Mouse (Mus musculus) layer of hippocampus, postnatal 10 days (tissue): ENCODE results near the gene Anapc15-ps. TPM values are rescaled to one million over a fixed set of nuclear protein-coding genes. Genes with fewer than 3 reads are reported as not detected.

Experiments used
- DNase-seq, 2 experiments: peaks; one replicate each; pipeline ENCODE4 v3.0.0; 2021; ENCODE audit warnings: low spot score in 2 of 2
- long read RNA-seq: library from polyadenylated mRNA; stranded (forward); transcript quantifications from one replicate; pipeline ENCODE4 v2.0.0, GENCODE M21; 2023
- total RNA-seq, 2 experiments: library from RNA; stranded (reverse); gene quantifications; 2 replicates each; pipeline ENCODE4 v1.2.3; 2021

Anapc15-ps gene
- total RNA-seq = not detected
- long read RNA-seq = 0 reads

DNA sequence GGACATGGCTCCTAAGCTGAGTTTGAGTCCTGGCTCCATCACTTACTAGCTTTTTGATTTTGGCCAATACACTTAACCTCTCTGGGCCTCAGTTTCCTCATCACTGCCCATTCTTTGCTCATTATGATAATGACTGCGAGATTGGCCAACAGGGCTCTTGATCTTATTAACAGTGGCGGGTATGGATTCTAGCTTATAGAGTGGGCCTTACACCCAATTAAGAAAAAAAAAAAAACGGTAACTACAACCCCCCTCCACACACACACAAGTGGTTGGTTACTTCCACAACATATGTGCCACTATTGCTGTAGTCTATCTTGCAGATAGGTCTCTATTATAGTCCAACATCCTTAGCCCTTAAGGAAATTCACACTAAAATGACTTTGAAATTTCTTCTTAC, at the start of gene Anapc15-ps:
Gene Anapc15-ps, minus strand, starts transcription at position 101 of the 400 bp plus-strand sequence.
- DNase-seq = no peak

DNA sequence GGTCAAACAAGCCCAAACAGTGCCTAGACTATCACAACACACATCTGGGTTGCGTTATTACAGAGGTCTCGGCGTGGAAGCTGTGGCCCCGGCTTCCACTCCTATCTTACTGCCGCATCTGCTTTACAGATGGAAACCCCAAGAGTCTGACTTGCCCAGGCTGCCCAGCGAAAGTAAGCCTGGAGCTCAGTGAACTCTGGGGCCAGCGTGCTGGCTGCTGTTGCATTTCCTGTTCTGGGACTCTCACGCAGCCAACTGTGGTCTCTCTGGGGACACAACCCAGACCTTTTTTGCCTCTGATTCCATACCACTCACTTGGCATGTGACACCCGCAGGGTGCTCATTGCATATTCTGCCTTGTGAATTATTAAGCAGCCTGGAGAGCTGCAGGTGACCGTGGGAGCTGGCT, 49.0 kb upstream of the Anapc15-ps start:
- DNase-seq = no peak

DNA sequence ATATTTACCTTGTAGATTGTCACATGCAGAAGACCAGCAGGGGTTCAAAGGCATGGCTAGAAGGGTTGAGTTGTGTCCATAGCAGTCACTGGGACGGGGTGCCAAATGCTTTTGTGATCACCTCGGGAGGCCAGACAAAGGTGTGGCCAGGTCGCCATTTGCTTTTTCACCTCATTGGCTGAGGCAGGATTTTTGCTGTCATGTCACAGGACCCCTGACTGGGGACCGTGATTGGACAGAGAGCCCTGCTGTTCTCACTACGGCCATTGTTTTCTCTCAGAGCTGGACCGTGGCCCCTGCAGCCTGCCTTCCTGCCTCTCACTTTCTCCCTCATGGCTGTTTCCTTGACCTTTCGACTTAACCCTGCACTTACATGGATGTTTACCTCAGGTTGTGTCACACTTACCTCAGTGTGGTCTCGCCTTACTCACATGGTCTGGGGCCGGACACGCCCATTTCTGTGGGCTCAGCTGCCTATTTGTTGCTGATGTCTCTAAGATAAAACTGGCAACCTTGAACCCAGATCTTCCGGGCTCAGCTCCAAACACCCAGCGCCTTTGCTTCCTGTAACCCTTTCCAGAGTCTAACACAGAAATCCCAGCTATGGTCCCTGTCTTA, 47.0 kb upstream of the Anapc15-ps start:
- DNase-seq = no peak

DNA sequence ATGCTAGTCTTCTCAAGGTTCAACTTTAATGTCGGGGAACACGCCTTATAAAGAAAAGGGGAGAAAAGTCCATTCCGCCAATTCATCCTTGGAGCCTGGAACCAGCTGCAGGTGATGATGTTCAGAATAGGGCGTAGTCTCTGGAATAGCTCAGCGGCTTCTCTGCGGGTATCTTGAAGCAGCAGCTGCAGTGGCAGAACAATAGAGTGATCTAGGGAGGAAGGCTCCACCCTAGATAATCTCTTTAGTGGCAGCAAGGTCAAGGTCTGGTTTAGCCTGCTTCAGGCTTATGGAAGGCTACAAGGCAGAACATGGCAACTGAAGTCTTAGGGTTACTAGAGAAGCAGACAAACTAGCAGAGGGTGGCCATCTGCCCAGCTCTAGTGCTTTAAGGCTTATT, 46.2 kb upstream of the Anapc15-ps start:
- no peak for DNase-seq

DNA sequence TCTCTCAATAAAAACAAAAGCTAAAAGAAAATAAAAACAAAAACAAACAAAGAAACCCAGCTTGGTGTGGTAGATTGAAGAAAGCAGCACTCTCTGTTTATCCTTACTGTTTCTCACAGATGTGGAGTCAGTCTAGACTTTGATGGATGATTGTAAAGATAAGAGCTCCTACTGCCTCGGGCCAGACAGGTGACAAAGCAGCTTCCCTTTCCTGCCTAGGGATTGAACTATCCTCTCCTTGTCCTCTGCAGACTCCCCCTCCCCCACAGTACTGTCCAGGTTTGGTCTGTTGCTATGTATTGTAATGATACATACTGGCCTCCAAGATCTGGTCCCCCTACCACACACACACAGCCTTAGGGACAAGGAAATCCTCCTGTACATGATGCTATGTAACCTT, 45.5 kb upstream of the Anapc15-ps start:
- no peak for DNase-seq

DNA sequence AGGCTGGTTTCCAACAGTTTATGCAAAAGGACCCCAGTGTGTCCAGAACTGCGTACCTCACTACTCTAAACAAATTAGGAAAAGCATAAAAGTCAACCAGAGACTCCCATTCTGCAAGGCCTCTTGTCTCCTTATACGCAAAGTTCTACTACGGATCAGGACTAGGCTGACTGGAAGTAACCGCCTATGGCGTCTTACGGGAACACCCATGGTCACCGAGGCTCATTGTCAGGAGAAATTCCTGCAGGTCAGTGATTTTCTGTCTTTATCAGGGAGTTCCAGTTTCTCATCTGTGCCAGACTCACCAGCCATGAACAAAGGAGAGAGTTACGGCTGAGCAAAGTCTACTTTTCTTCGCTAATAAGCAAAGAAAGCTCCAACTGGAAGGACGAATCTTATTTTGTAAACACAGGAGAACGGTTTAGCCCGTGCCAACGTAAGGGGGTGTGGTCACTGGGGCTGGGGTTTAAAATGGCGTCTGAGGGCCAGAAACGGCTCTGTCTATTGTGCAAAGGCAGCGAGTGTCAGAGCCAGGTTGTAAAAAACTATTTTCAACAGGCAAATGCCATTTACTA, 43.9 kb upstream of the Anapc15-ps start:
- no peak for DNase-seq

DNA sequence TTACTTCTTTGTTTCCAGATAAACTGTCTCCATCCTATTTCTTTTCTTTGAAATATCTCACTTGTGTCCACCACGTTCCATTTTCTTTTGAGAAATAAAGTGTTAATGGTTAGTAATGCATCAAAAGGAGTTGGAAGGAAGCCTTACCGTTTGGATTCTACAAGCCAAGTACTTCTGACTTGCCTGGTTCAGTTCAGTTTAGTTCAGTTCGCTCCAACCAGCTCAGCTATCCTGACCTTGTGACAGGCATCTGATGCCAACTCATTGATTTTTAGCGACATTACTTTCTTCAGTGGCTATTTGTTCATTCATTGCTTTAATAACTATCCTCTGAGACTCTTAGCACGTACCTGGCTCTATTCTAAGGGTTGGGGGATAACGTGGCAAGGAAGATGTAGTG, 42.4 kb upstream of the Anapc15-ps start:
- no peak for DNase-seq

DNA sequence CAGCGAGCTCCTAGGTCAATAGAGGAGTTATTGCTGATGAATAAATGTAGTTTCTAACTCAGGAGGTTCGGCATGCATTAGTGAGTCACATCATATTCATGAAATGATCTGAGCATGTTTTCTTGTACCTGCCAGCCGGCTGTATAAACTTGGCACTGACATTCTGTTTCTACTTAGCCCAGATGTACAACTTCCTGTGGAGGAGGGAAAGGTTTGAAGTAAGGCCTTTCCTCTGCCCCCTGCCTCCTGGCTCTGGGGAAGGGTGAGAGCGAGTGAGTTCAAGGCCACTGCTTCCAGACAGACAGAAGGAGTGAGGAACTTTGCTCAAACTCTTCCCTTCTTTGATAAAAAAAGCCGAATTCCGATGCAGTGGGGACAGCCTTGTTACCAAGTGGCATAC, 39.0 kb upstream of the Anapc15-ps start:
- no peak for DNase-seq

DNA sequence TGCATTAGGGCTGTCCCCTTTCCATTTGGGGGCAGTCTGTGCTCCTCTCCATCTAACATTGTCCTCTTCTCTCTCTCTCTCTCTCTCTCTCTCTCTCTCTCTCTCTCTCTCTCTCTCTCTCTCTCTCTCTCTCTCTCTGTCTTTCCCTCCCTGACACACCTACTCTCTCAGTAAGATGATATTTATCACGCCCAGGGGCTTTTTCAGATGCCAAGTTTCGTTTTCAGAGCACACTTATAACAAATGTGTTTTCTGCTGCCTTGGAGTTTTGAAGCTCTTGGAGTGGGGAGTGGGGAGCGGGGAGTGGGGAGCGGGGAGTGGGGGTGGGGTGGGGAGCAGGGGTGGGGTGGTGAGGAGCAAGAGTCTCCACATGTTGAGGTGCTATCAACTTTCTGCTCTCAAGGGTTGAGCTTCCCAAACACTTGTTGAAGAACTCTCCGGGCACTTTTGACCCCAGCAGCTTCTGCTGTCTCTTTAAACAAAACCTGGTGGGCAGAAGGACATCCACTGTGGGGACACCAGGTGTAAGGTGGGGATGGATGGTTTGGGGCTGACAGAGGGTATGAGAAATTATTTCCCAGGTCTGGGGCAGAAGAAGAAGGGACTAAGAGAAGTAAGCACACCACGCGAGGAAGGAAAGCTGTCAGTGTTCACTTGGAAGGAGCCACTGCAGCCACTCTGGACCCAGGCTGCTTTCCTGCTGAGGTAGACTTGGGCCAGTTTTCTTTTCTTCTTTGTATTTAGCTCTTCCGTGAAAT, 36.8 kb upstream of the Anapc15-ps start:
- no peak for DNase-seq

DNA sequence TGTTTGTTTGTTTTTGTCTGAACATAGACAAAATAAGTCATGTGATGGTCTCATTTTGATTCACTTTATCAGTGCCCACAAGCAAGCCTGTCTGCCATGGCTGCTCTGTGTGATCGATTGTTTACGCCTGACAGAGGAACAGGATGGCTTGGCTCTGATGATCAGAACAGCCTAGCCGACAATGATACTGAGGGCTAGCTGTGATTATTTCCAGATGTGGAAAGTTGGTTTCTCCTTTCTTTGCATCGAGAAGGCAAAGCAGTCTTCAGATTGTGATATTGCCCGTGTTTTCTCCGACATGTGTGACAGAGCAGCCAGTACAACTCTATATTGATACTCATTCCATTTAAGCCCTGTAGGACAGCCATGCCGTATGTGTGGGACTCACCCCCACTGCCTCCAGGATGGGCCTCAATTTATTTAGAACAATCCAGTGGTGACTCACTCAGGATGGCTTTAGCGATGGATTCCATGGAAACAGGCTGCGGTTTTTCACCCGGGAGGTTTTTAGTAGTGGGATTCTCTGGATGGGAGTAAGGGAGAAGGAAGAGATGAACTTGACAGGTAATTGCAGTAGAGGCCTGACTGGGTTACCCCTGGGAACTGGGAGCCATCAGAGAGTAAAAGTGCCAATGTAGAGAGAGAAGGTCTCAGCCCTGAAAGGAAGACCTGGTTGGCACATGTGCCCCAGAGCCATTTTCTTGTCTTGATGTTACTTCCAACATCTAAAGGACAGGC, 36.1 kb upstream of the Anapc15-ps start:
- DNase-seq = no peak

DNA sequence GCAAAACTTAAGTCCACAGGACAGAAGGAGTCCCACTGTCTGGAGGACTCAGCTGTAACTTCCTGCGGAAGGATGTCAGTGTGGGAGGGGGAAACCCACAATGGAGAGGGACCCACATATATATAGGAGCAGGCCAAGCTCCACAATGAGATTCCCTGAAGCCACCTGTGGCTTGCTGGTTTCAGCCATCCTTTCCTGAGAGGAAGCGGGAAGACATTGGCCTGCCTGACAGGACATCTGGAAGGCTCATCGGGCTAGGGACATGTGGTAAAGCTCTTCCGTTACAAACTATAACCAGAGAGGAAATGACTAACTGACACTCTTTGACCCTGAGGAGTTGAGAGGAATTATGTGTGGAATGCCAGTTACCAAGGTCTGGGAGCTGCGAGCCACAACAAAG, 34.8 kb upstream of the Anapc15-ps start:
- DNase-seq = no peak

DNA sequence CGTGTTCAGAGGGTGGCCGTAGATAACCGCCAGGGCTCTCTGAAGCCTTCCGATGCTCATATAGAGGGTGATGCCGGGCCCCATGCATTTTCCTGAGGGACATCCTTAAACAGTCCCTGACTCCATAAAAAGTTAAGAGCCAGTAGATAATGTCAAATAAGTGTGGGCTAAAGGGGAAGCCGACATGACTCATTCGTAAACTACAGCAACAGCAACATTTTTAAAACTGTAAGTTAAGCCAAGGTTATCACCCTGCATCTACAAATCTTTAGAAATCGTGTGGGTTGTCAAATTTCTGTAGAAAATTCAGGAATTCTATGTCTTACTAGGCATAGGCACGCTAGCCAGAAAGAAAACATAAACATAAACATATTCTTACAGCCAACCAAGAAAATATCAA, 33.6 kb upstream of the Anapc15-ps start:
- no peak for DNase-seq

DNA sequence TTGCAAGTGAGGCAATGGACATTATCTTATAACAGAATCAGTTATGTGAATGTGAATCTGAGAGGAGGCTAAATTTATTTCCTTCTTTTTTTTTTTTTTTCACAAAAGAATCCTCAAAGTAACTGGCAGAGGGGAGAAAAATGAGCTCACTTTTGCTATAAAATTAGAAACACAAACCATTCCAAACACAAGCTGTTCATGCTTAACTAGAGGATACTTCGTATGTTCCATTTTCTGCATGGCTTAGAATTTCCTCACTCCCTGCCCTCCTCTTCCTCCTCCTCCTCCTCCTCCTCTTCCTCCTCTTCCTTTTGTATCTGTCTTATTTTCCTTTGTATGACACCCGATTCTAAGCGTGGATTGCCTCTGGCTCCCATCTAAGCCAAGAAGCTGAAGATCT, 32.5 kb upstream of the Anapc15-ps start:
- DNase-seq = no peak

DNA sequence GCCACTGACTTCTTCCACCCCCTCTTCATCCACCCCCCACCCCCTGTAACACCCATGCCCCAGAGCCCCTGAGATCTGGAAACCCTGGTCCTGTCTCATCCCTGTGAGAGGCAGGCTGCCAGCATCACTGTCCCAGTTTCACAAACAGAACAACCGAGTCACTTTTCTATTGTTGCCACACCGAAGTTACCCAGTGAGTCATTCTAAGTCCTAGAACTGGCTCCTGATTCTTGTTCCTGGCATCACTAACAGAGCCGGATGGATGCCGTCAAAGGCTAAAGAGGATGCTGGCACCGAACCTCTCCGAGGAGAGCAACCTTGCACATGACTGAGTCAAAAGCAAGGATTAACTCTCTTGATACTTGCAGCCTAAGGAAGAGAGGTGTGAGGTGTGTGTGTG, 31.6 kb upstream of the Anapc15-ps start:
- DNase-seq = no peak

DNA sequence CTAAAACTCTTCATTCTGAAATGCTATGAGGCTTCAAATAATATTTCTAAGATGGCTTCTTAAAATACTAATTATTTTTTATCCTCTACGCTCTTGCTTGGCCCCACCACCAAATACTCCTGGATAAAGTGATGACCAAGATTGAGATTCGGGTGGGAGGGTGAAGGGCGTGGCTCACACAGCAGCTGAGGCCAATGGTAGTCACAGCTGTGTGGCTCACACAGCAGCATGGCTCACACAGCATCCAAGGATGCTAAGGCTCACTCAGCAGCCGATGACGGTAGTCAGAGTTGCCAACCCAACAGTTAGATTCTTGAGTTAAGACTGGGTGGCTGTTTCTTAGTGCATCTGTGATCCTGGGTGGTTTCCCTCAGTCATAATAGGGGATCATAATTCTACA, 30.5 kb upstream of the Anapc15-ps start:
- no peak for DNase-seq

DNA sequence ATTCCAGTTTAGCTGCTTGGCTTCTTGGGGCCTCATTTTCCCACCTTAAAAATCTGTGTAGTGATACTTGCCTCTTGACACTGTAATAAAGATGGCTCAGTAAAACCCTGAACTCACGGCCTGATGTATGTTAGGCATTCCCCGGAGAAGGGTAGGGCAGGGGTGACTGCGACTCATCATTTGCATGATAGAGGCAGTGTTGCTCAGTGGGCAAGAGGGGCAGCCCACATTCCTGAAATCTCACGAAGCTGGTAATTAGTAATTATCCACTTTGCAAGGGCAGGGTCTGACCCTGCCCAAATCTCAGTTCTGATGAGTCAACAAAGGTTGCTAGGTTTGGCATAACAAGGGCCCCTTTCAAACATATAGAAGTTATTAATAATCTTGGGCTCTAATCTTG, 27.2 kb upstream of the Anapc15-ps start:
- DNase-seq = no peak

DNA sequence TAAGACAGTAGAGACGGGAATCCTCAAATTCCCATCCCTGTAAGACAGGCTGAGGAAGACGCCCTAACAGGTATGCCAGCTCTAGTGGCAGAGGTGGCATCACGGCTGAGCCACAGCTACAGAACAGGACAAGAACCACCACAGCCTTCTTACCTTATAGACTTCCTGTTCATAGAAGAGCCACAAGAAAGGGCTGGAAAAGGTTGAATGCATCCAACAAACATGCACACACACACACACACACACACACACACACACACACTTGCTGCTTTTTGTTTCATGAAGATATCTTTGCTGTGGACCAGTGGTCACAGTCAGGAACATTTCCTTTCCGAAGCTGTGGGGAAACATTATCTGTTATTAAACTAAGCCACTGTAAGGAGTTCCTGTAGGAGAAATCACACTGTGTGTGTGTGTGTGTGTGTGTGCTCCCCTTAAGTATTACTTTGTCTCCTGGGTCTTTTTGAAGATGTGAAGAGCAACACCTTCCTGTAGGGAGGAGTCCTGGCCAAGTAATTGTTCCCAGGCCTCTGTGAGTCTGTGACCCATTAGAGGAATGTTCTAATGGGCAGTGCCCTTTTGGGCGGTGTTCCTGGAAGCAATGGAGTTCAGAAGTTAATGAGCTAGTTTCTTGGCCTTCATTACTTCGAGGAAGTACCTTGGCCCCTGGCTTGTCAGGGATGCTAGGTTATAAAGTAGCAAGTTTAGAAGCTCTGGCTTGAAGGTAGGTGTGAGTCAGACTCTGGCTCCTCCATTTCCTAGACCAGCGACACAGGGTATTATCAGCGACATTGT, 25.9 kb upstream of the Anapc15-ps start:
- no peak for DNase-seq

DNA sequence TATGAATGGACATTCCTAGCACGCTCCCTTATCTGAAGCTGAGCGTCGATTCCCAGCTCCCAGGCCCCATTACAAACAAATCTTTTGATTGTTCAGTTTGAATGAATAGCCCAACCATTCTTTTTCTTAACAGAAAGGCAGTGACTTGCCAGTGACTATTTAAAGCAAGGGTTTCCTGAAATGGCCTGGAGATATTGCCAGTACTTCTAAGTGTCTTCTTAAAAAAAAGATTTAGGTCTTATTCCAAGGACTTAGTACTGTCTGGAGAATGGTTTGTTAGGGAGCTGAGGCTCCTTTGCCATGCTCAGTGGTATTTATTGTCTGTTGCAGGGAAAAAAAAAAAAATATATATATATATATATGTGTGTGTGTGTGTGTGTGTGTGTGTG, 23.0 kb upstream of the Anapc15-ps start:
- DNase-seq = no peak

DNA sequence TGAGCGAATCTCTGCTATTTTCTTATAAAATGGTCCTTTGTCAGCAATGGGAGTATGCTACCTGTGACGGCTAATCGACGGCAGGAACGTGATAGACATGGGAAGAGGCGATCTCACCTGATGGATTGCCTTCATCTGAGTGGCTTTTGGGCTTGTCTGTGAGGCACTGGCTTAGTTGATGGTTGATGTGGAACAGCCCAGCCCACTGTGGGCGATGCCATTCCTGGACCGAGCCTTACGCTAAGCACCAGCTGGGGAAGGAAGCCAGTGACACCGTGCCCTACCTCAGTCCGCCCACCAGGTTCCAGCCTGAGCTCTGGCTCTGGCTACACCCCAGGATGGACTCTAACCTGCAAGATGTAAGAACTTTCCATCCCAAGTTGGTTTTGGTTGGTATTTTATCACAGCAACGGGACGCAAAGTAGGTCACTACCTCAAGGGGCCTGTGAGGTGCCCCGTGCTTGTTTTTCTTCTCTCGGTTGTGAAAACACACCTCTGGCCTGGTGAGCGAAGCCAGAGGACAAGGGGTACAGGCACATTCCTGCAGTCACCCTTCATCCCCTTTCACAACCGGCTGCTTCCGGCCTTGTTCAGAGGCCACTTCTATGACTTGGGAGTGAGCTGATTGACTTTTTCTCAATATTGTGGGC, 22.5 kb upstream of the Anapc15-ps start:
- no peak for DNase-seq

DNA sequence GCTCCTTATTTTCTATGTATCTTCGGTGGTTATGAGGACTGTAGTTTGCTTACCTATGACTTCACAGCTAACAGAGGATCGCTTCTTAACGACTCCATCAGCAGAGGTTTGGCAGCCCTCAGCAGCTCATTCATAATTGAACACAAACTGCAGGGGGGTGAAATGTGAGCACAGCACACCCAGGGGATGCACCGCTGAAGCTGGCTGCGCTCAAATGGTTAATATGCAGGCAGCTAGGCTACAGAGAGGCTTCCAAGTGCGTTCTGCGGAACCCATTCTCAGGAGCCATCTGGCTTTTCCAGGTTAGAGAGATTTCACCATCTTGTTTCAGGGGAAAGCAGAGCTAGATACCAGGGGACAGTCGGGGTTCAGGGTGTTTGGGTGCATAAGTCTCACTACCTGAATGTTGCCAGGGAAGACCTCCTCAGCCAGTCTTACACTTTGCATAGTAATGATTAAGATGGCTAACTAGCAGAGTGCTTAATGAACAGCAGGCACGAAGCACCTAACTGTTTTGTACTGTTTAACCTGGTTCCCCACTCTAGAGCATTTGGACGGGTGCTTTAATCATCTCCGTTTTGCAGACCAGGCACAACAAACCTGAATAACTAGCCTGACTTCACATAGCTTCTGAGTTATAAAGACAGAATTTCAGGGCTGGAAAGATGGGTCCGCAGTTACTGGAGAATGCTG, 21.5 kb upstream of the Anapc15-ps start:
- DNase-seq = no peak
